Mouse (Mus musculus) layer of hippocampus, adult 9-11 months (tissue): ENCODE measurements around the gene Siva1.
A peak's percentile ranks its signal among the peaks of the same experiment; 100 is the strongest.

ENCODE experiments used
- DNase-seq: peaks from one replicate; pipeline ENCODE4 v3.0.0; 2022

The Siva1 gene

DNA sequence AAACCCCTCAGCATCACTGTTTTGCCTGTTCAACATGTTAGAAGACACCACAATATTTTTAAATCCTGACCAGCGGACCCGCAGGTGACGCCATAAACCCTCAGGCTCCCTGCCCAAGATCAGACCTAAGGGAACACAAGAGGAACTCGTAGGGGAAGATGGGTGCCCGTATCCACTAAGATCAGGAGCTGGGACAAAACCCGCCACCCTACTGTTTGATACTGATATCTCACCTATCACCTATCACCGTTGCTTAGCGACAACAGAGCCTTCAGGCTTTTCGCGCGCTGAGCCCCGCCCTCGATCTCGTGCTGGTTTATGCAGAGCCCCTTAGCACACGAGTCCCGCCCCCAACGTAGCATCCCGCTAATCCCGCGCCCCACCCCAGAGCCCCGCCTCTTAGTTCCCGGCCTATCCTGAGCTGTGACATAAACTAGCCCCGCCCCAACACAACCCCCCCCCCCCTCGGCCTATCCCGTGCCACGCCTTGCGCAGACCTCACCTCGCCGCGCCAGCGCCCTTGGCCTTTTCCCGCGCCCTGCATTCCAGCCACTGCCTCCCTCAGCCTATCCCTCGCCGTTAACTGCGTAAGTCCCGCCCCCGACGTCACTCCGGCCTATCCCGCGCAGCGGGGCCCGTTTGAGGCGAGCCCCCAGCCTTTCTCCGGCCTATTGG is at the start of gene Siva1:
Siva1 (plus strand) TSS at position 500 of the 675 bp plus-strand sequence.
- DNase-seq = peak; percentile 99

DNA sequence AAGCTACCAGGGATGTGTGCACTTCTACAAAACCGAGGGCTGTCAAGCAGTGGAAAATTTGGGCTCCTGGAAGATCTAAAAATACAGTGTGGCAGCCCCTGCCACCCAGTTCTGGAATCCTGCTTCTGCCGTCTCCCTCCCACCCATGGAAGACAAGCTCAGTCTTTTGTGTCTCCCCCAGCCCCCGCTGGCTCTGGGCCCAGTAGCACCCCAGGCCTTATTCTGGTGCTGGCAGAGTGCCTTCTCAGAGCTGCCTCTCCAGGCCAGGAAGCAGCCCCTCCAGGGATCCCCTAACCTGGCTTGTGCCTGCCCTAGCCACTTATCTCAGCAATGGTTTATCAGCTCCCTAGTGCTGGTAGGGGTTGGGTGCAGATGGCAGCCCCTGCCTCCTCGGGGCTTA is 49.5 kb upstream of the Siva1 start:
- no peak for DNase-seq

GRCm38 (mm10) chr12:112595626-112596025 is 48.9 kb upstream of the Siva1 start:
- DNase-seq = no peak

- DNase-seq = no peak
Observed at GRCm38 (mm10) chr12:112596454-112596853, 48.0 kb upstream of the Siva1 start.

- no peak for DNase-seq
Observed at GRCm38 (mm10) chr12:112596891-112597500, 47.5 kb upstream of the Siva1 start.

DNA sequence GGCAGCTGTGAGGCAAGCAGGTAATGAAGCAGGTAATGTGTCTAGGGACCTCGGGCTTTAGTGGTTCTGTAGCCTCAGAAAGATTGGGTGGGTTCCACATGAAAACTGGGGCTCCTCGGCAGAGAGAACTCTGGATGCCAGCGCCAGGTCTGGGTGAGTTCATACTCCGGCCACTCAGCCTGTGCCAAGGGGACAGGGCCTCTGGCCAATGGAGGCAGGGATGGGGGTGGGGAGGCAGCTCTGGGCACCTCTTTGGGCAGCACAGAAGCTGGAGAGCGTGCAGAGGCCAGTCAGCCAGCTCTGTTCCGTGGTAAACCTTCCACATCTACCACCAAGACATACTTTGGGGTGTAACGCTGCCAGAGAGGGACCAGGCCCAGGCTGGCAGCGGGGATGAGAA is 46.9 kb upstream of the Siva1 start:
- no peak for DNase-seq

GRCm38 (mm10) chr12:112599198-112599597 is 45.3 kb upstream of the Siva1 start:
- no peak for DNase-seq

DNA sequence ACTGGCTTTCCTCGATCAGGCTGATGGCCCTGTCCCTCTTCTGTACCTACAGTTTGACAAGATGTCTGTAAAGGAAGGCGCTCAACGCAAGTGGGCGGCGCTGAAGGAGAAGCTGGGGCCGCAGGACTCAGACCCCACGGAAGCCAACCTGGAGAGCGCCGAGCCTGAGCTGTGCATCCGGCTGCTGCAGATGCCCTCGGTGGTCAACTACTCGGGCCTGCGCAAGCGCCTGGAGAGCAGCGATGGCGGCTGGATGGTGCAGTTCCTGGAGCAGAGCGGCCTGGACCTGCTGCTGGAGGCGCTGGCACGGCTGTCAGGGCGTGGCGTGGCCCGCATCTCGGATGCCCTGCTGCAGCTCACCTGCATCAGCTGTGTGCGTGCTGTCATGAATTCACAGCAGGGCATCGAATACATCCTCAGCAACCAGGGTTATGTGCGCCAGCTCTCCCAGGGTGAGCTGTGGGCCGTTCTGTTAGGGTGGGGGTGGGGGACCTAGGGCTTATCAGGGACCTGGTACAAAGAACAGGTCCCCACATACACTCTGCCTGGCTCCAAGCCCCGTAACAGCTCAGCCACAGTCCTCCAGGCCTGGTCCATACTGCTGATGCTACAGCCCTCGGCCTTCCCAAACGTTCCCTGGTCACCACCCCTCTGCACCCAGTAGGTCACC is 44.4 kb upstream of the Siva1 start:
- no peak for DNase-seq

GRCm38 (mm10) chr12:112604022-112604421 is 40.5 kb upstream of the Siva1 start:
- no peak for DNase-seq

GRCm38 (mm10) chr12:112604709-112605649 is 39.5 kb upstream of the Siva1 start:
- DNase-seq = no peak

- DNase-seq = peak; percentile 70
Observed at GRCm38 (mm10) chr12:112605766-112606165, 38.7 kb upstream of the Siva1 start.

GRCm38 (mm10) chr12:112606998-112607397 is 37.5 kb upstream of the Siva1 start:
- no peak for DNase-seq

GRCm38 (mm10) chr12:112609031-112609430 is 35.4 kb upstream of the Siva1 start:
- no peak for DNase-seq

GRCm38 (mm10) chr12:112616668-112617067 is 27.8 kb upstream of the Siva1 start:
- DNase-seq = no peak

GRCm38 (mm10) chr12:112617184-112617583 is 27.3 kb upstream of the Siva1 start:
- peak; percentile 91 for DNase-seq

GRCm38 (mm10) chr12:112617898-112618380 is 26.5 kb upstream of the Siva1 start:
- peak; percentile 84 for DNase-seq

GRCm38 (mm10) chr12:112618981-112619685 is 25.3 kb upstream of the Siva1 start:
- peak; percentile 60 for DNase-seq

- peak; percentile 71 for DNase-seq
Observed at GRCm38 (mm10) chr12:112619686-112620353, 24.7 kb upstream of the Siva1 start, which contains the start of gene Adssl1. Gene Adssl1 (plus strand): TSS chr12:112620045.

- DNase-seq = no peak
Observed at GRCm38 (mm10) chr12:112620354-112621061, 24.0 kb upstream of the Siva1 start.

DNA sequence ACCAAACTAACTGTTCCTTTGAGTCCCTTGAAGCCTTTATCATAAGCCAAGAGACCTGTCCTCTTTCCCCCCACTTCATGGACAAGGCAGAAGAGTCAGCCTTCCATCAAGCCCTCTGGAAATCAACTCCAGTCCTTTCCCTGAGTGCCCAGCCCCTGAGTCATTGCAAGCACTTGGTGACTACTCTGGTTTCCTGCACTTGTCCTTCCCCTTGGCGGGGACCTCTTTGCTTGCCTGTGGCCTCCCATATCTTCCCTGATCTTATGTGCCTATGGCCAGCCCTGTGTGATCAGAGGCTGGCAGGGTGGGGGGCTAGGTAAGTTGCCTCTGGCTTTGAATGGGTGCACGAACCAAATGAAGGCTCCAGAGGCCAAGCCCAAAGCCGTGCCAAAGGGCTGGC is 22.6 kb upstream of the Siva1 start:
- DNase-seq = no peak

DNA sequence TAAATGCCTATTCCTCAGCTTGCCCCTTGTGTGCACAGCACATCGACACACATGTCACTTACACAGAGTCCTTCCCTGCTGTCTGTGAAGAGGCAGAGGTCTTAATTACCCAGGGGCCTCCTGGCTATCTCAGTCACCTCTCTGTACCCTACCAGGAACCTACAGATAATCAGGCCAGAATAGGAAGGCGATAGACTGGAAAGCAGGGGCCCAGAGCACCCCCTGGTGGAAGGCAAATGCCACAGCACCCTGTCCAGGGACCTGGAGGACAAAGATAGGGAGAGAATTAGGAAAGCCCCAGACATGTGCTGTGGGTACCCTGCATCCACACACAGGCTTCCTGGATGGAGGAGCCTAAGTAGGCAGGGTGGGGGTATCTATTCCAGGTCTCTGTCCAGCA is 20.7 kb upstream of the Siva1 start:
- DNase-seq = no peak
